Mouse (Mus musculus) lung, embryonic 14.5 days (tissue): ENCODE results near the gene Gm20388. TPM values are rescaled to one million over a fixed set of nuclear protein-coding genes. Genes with fewer than 3 reads are reported as not detected.

Experiments
- ATAC-seq: fragments of 200-750 bp; cut with Nextera tagmentation; 2 replicates; pipeline ENCODE4 v1.8.0; 2017; ENCODE audit warnings: mild to moderate bottlenecking, moderate TSS enrichment, moderate library complexity; ENCODE audit not compliant: insufficient read depth
- DNase-seq: peaks from one replicate; pipeline ENCODE4 v3.0.0-alpha.2; 2015
- H3K27ac ChIP-seq: fragments of 300-500 bp; sonication (generic); 2 replicates; pipeline ENCODE4 v1.5.1; 2014; ENCODE audit warnings: low read depth, mild to moderate bottlenecking, moderate library complexity
- H3K27me3 ChIP-seq: fragments of 300-500 bp; sonication (generic); 2 replicates; pipeline ENCODE4 v1.6.1; 2014; ENCODE audit warnings: low read length, control low read depth; ENCODE audit not compliant: insufficient read depth
- H3K36me3 ChIP-seq: fragments of 300-500 bp; sonication (generic); 2 replicates; pipeline ENCODE4 v1.6.1; 2014; ENCODE audit warnings: control low read depth; ENCODE audit not compliant: insufficient read depth
- H3K4me1 ChIP-seq: fragments of 300-500 bp; sonication (generic); 2 replicates; pipeline ENCODE4 v1.6.1; 2014; ENCODE audit warnings: antibody characterized with exemption, control low read depth; ENCODE audit not compliant: insufficient read depth
- H3K4me2 ChIP-seq: fragments of 300-500 bp; sonication (generic); 2 replicates; pipeline ENCODE4 v1.6.1; 2014; ENCODE audit warnings: mild to moderate bottlenecking
- H3K4me3 ChIP-seq: fragments of 300-500 bp; sonication (generic); 2 replicates; pipeline ENCODE4 v1.5.1; 2014; ENCODE audit warnings: low read depth, low read length
- H3K9ac ChIP-seq: fragments of 300-500 bp; sonication (generic); 2 replicates; pipeline ENCODE4 v1.6.1; 2014
- H3K9me3 ChIP-seq: fragments of 300-500 bp; sonication (generic); 2 replicates; pipeline ENCODE4 v1.6.1; 2016; ENCODE audit warnings: low read depth, low read length, control low read depth
- CTCF ChIP-seq: IDR thresholded peaks from 2 replicates; pipeline ENCODE4 v1.5.1; 2016; ENCODE audit warnings: antibody characterized with exemption, low read depth
- WGBS: fragments of 180-500 bp; shearing (Covaris S2); extraction: QIAGEN DNeasy Blood & Tissue Kit; methylation state at CpG from one replicate; pipeline ENCODE4 v1.1.7; 2014; 5-methylcytosine and 5-hydroxymethylcytosine counted together
- polyA plus RNA-seq: library from polyadenylated mRNA; unstranded; fragments of >200 nt; fragmentation: Nextera tagmentation; extraction: Ambion mirVana; gene quantifications from 2 replicates; pipeline ENCODE4 v1.2.1, GENCODE M21; 2014

The Gm20388 gene
- polyA plus RNA-seq, 1 experiment from 2014 or later, result not detected

- H3K4me1 ChIP-seq, result peaks cover 7% of the 10 kb centered on the region; the same call in 1 of the 2 replicates
- H3K9ac ChIP-seq, result no peak overlapping the region
- 73% methylated on average over 5 of the region's 5 CpGs for WGBS
- no peak overlapping the region for H3K4me3 ChIP-seq
- ATAC-seq, result no peak
- H3K4me2 ChIP-seq, result no peak overlapping the region
- H3K27me3 ChIP-seq, result no peaks in the 10 kb centered on the region
- TF ChIP-seq CTCF, result no peak
- DNase-seq, result no peak
- no peaks in the 10 kb centered on the region for H3K9me3 ChIP-seq
- no peak overlapping the region for H3K27ac ChIP-seq
- H3K36me3 ChIP-seq, result no peaks in the 10 kb centered on the region
Observed at GRCm38 (mm10) chr8:123005805-123006204, 3095.2 kb downstream of the Gm20388 start.

- Histone ChIP-seq H3K9ac (no peak overlapping the region), H3K27ac (no peak overlapping the region), H3K36me3 (peaks cover 6% of the 10 kb centered on the region; the same call in 1 of the 2 replicates), H3K4me1 (peaks cover 7% of the 10 kb centered on the region; the same call in 1 of the 2 replicates), H3K4me2 (no peak overlapping the region), H3K9me3 (no peaks in the 10 kb centered on the region), H3K27me3 (no peaks in the 10 kb centered on the region), H3K4me3 (no peak overlapping the region)
- TF ChIP-seq CTCF, result no peak
- DNase-seq (no peak), ATAC-seq (no peak)
Observed at GRCm38 (mm10) chr8:123011321-123011720, 3100.7 kb downstream of the Gm20388 start.

- Histone ChIP-seq H3K9ac (no peak overlapping the region), H3K27me3 (no peaks in the 10 kb centered on the region), H3K36me3 (peaks cover 6% of the 10 kb centered on the region; the same call in 1 of the 2 replicates), H3K9me3 (no peaks in the 10 kb centered on the region), H3K4me3 (no peak overlapping the region), H3K27ac (no peak overlapping the region), H3K4me1 (0 out of 2 replicates have a peak, but pooled peaks cover 2% of the 10 kb centered on the region), H3K4me2 (no peak overlapping the region)
- no peak for DNase-seq
- no peak for TF ChIP-seq CTCF
- 72% methylated on average over 7 of the region's 7 CpGs for WGBS
- no peak for ATAC-seq
Observed at GRCm38 (mm10) chr8:123014429-123014828, 3103.8 kb downstream of the Gm20388 start.

GRCm38 (mm10) chr8:123015074-123015473 lies 3104.4 kb downstream of the Gm20388 start:
- 43% methylated on average over 3 of the region's 3 CpGs for WGBS
- Histone ChIP-seq H3K4me1 (no peaks in the 10 kb centered on the region), H3K4me2 (no peak overlapping the region), H3K9ac (no peak overlapping the region), H3K9me3 (no peaks in the 10 kb centered on the region), H3K36me3 (peaks cover 6% of the 10 kb centered on the region; the same call in 1 of the 2 replicates), H3K4me3 (no peak overlapping the region), H3K27ac (no peak overlapping the region), H3K27me3 (no peaks in the 10 kb centered on the region)
- DNase-seq, result no peak
- no peak for ATAC-seq
- no peak for TF ChIP-seq CTCF

- H3K4me1 ChIP-seq, result no peaks in the 10 kb centered on the region
- H3K27ac ChIP-seq, result no peak overlapping the region
- no peaks in the 10 kb centered on the region for H3K27me3 ChIP-seq
- TF ChIP-seq CTCF, result no peak
- ATAC-seq (no peak), DNase-seq (no peak)
- H3K9me3 ChIP-seq, result no peaks in the 10 kb centered on the region
- no peak overlapping the region for H3K4me2 ChIP-seq
- 86% methylated on average over 4 of the region's 4 CpGs for WGBS
- H3K36me3 ChIP-seq, result peaks cover 6% of the 10 kb centered on the region; the same call in 1 of the 2 replicates
- no peak overlapping the region for H3K9ac ChIP-seq
- H3K4me3 ChIP-seq, result no peak overlapping the region
Observed at GRCm38 (mm10) chr8:123017143-123017542, 3106.5 kb downstream of the Gm20388 start.

- no peaks in the 10 kb centered on the region for H3K4me1 ChIP-seq
- no peak overlapping the region for H3K9ac ChIP-seq
- no peak overlapping the region for H3K27ac ChIP-seq
- no peaks in the 10 kb centered on the region for H3K27me3 ChIP-seq
- H3K36me3 ChIP-seq, result 0 out of 2 replicates have a peak, but pooled peaks cover 5% of the 10 kb centered on the region
- DNase-seq, result no peak
- no peak for ATAC-seq
- TF ChIP-seq CTCF, result no peak
- H3K9me3 ChIP-seq, result no peaks in the 10 kb centered on the region
- H3K4me3 ChIP-seq, result no peak overlapping the region
- H3K4me2 ChIP-seq, result no peak overlapping the region
- 52% methylated on average over 4 of the region's 4 CpGs for WGBS
Observed at GRCm38 (mm10) chr8:123018484-123019164, 3108.0 kb downstream of the Gm20388 start.

- ATAC-seq (no peak), DNase-seq (no peak)
- Histone ChIP-seq H3K4me1 (no peaks in the 10 kb centered on the region), H3K36me3 (0 out of 2 replicates have a peak, but pooled peaks cover 5% of the 10 kb centered on the region), H3K4me2 (no peak overlapping the region), H3K9ac (no peak overlapping the region), H3K9me3 (no peaks in the 10 kb centered on the region), H3K27me3 (no peaks in the 10 kb centered on the region), H3K4me3 (no peak overlapping the region), H3K27ac (no peak overlapping the region)
- 62% methylated on average over 2 of the region's 2 CpGs for WGBS
- no peak for TF ChIP-seq CTCF
Observed at GRCm38 (mm10) chr8:123020084-123020483, 3109.4 kb downstream of the Gm20388 start.
